Mouse (Mus musculus): Measurements from ENCODE around the gene Rnf25.

The Rnf25 gene

GRCm38 (mm10) chr1:74601267-74601962 is at the start of gene Rnf25, which contains the start of gene Stk36:
Gene Rnf25, minus strand, starts transcription at chr1:74601397.
Gene Stk36, plus strand, starts transcription at chr1:74601445.
- peak; percentile 96 for DNase-seq (ENCODE audit: low spot score)

GRCm38 (mm10) chr1:74643926-74644325 is 42.7 kb upstream of the Rnf25 start:
- DNase-seq (ENCODE audit: low spot score), result peak; percentile 67

- no peak for DNase-seq (ENCODE audit: low spot score)
These were observed 42.3 kb upstream of the Rnf25 start for GRCm38 (mm10) chr1:74643524-74643923.

DNA sequence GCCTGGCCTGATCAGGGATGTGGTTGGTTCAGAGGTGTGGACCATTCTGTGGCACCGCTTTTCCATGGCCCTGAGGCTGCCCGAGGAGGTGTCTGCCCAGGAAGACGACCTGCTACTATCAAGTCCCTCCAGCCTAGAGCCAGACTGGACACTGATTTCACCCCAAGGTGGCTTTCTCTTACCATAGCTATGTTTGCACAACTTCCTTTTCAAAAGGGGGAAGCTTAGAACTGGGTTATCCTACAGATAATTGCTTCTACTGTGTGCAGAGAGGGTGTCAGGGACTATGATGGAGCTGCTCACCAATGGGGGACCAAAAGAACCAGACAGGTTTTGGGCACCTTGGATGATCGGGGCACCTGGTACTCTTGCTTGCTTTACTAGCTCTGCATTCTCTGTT is 31.5 kb upstream of the Rnf25 start:
- DNase-seq (ENCODE audit: low spot score), result no peak

GRCm38 (mm10) chr1:74628001-74628400 is 26.8 kb upstream of the Rnf25 start:
- DNase-seq (ENCODE audit: low spot score), result no peak

- DNase-seq (ENCODE audit: low spot score), result no peak
These were observed 24.9 kb upstream of the Rnf25 start for GRCm38 (mm10) chr1:74626076-74626475.

DNA sequence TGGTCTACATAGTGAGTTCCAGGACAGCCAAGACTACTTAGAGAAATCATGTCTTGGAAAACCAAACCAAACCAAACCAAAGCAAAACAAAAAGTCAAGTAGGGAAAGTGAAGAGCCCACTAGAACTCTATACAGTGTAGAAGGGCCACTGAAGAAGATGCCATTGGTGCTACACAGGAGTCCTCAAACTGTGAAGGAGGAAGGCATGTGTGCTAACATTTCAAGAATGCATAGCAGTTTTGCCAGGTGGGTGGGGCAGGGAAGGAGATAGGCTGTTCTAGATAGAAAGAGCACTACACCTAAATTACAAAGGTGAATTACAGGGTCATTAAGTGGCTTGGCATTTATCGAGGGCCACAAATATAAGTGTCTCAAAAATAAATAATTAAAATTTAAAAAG is 23.0 kb upstream of the Rnf25 start:
- no peak for DNase-seq (ENCODE audit: low spot score)

- peak; percentile 11 for DNase-seq (ENCODE audit: low spot score)
These were observed 513 bp downstream of the Rnf25 start for GRCm38 (mm10) chr1:74600501-74601266.

DNA sequence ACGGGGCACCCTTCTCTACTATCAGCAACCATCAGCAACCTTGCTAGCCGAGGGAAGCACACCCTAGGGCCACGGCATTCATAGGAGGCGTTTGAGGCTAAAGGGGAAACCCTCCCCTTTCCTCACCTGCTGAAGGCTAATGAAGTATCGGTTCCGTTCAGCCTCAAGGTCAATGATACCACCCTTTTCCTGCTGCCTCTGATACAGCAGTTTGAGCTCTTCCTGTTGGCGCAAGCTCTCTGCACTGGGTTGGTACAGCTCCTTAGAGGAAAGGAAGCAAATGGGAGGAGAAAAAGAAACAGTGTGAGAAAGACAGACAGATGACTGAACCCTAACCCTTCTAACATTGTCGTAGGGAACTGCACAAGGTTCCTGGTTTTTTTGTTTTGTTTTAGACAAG is 6.8 kb downstream of the Rnf25 start:
- DNase-seq (ENCODE audit: low spot score), result no peak

- peak; percentile 99 for DNase-seq (ENCODE audit: low spot score)
These were observed 13.3 kb downstream of the Rnf25 start, which contains the start of the genes Zfp142 and Bcs1l for GRCm38 (mm10) chr1:74587773-74588445. Gene Zfp142, minus strand, starts transcription at chr1:74588246. Gene Bcs1l, plus strand, starts transcription at chr1:74588289.

- no peak for DNase-seq (ENCODE audit: low spot score)
These were observed 13.9 kb downstream of the Rnf25 start for GRCm38 (mm10) chr1:74587233-74587772.

DNA sequence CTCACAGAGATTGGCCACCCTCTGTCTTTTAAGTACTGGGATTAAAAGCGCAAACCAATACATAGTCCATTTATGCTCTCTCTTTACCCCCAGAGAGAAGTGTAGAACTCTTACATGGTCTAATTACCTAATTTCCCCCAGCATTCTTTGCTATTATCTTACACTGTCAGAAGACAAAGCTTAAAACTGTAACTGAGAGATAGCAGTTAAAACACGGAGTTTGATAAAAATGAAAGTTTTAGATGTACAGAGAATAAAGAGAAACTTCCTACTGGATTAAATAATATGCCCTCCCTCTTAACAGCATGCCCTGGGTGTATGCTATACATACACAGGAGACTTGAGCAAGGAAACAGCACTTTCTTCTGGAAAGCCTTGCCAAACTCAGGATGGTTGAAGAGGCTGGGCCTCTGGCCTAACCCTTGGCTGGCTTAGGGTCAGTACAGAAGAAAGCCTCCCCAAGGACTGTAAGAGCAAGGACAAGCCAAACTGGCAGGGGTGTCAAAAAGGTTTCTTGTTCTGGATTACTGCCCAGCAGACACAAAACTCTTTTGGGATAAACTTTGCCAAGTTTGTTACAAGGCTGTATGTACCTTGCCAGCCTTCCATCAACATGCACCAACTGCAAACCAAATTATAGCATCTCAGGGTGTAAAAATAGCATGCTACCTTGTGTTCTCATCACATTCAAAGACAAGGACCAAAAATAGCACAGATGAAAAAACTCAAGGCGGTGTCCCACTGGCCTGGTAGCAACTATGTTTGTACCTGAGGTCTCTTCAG is 16.4 kb downstream of the Rnf25 start:
- no peak for DNase-seq (ENCODE audit: low spot score)

DNA sequence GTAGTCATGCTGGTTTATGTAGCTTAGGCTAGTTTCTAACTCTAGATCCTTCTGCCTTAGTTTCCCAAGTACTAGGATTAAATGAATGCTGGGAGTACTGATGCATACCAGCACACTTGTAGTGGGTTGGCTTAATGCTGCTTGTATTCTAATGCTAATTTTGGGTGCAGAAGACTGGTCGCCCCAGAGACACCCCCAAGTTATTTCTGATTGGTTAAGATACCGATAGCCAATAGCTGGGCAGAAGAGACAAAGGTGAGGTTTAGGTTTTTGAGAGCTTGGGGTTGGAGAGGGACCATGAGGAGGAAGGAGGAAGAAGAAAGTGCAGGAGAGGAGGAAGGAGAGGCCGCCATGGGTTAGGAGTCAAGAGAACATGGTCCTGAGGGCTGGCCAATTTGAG is 18.6 kb downstream of the Rnf25 start:
- no peak for DNase-seq (ENCODE audit: low spot score)

GRCm38 (mm10) chr1:74569739-74570719 is 31.2 kb downstream of the Rnf25 start:
- DNase-seq (ENCODE audit: low spot score), result no peak

- no peak for DNase-seq (ENCODE audit: low spot score)
These were observed 35.4 kb downstream of the Rnf25 start for GRCm38 (mm10) chr1:74565834-74566233.

DNA sequence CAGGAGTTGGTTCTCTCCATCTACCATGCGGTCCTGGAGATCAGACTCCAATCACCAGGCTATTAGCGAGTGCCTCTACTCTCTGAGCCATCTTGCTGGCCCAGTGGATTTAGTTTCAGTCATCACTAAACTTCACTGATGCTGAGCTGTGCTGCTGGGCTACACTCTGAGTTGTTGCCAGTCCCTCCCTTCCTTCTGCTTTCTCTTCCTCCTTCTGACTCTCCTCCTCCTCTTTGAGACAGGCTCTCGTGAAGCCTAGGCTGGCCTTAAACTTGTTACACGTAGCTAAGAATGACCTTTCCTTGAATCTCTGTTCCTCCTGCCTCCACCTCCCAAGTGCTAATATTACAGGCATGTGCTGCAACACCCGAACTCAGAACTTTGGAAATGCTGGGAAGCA is 42.1 kb downstream of the Rnf25 start:
- DNase-seq (ENCODE audit: low spot score), result no peak

- no peak for DNase-seq (ENCODE audit: low spot score)
These were observed 57.0 kb downstream of the Rnf25 start, which contains the start of gene Usp37 for GRCm38 (mm10) chr1:74544184-74544583. Gene Usp37, minus strand, starts transcription at chr1:74544284.
